Mouse (Mus musculus) MEL (cell line): Measurements from ENCODE around the gene Palm3.

Source experiments
- EP300 ChIP-seq, 2 experiments: IDR thresholded peaks; 2 replicates each; pipeline ENCODE4 v1.6.1; 2011; ENCODE audit warnings: improper control_type of control experiment in 2 of 2, low read length in 2 of 2, low read depth in 1 of 2, mild to moderate bottlenecking in 1 of 2
- USF1 ChIP-seq: IDR thresholded peaks from 2 replicates; pipeline ENCODE4 v1.6.1; 2014; ENCODE audit warnings: low read depth, mild to moderate bottlenecking, inconsistent platforms, low read length, improper control_type of control experiment, moderate library complexity

DNA sequence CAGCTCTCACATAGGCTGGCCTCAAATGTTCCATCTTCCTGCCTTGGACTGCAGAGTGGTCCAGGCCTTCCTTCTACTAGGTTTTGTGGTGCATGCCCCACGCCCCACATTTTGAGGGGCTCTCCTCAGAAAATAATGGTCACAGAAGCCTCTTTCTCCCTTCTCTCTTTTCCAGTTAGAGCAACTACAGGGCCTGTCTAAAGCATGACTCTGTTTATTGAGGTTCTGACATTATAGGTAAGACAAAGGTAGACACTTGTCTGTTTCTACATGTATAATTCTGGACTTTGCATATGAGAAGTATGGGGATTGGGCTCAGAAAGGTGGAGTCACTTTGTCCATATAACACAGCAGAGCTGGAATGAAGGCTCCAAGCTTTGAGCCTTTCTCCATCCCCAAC is 43.8 kb downstream of the Palm3 start, which contains the start of gene Gm10643:
- TF ChIP-seq EP300 (IDR thresholded peaks at IDR 0.05; ENCODE audit: low read depth in 1 of 2, low read length in 2 of 2) (no peak), USF1 (no peak)
